Mouse (Mus musculus) spleen, adult 18-20 months (tissue): ENCODE results near the gene Tbk1.

Experiments used
- DNase-seq, 2 experiments: peaks; one replicate each; pipeline ENCODE4 v3.0.0; 2022; ENCODE audit warnings: mixed read lengths in 2 of 2

The Tbk1 gene

GRCm38 (mm10) chr10:121585791-121586642, 570 bp downstream of the Tbk1 start:
- DNase-seq = no peak

DNA sequence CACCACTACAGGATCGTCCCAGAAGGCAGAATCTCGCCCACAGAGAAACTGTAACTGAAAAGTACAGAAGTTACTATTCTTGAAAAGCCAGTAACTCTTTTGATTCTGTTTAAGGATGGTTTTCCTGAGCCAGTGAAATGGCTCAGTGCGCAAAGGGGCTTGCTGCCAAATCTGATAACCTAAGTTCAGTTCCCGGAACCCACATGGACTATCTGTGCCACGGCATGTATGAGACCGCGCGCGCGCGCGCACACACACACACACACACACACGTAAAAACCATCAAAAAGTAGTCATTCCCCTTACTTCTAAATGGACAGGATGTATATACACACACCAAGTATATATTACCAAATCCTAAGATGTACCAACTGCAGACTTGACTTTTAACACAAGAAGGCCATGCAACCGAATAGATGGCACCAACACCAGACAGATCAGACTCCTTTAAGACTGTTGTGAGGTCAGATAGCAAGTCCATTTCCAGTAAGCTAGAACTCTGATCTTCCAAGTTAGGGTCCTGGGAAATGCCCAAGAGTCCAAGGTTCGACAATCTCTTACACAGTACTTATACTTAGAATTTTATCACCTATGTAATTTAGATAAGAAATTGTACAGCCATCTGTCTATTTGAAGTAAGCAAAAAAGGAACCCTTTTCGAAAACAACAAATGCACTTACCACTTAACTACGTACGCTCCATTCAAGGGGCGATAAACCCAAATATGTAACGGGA, 1.4 kb downstream of the Tbk1 start:
- DNase-seq = no peak

GRCm38 (mm10) chr10:121584033-121584432, 2.6 kb downstream of the Tbk1 start:
- DNase-seq = no peak

DNA sequence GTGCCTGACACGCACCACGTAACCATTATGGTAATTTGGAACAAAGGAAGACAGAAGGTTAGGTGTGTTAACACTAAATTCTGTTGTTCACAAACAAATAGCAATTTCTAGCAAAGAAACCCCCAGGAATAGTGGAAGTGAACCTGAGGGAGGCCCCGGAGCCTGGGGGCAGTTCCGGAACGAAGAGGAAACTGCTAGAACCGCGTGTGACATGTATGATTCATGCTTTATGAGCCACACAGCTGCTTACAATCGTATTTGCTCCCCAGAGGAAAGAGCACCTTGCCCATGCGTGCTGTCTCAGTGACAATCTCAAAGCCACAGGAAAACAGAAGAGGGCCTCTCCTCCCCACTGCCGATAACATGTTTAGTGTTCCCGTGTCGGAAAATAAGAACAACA, 3.6 kb downstream of the Tbk1 start:
- peak; percentile 17 to 18 for DNase-seq

- no peak for DNase-seq
These were observed 4.3 kb downstream of the Tbk1 start for GRCm38 (mm10) chr10:121582287-121582686.

- no peak for DNase-seq
These were observed 5.2 kb downstream of the Tbk1 start for GRCm38 (mm10) chr10:121581405-121581804.

GRCm38 (mm10) chr10:121580381-121580780, 6.2 kb downstream of the Tbk1 start:
- DNase-seq = no peak

GRCm38 (mm10) chr10:121576372-121576771, 10.2 kb downstream of the Tbk1 start:
- no peak for DNase-seq

DNA sequence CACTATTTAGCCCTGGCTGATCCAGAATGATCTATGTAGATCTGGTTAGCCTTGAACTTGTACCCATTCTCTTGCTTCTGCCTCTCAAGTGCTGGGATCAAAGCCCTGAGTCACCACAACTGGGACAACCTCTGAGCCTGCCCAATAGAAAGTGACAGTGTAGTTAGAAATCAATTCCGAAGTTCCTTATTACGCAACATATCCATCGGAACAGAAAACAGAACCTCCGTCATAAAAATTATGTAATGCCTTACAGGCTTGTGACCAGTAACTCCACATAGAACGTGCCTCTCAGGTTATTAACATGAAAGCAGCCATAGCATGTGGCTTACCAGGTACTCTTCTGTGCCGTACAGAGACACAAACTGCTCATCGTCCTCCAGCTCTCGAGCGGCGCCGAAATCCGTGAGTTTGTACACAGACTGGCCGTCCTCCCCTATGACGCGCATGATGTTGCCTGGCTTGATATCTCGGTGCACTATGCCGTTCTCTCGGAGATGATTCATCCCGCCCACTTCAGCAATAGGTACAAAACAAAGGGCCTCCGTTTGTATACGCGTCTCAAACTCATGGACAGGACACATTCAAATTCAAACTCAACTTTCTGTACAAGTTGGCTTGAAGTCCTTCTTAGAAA, 15.0 kb downstream of the Tbk1 start:
- DNase-seq = no peak

GRCm38 (mm10) chr10:121571031-121571430, 15.6 kb downstream of the Tbk1 start:
- no peak for DNase-seq

GRCm38 (mm10) chr10:121569796-121570195, 16.8 kb downstream of the Tbk1 start:
- no peak for DNase-seq

GRCm38 (mm10) chr10:121569001-121569589, 17.5 kb downstream of the Tbk1 start:
- no peak for DNase-seq

- DNase-seq = no peak
These were observed 18.1 kb downstream of the Tbk1 start for GRCm38 (mm10) chr10:121568534-121568933.

GRCm38 (mm10) chr10:121568026-121568425, 18.6 kb downstream of the Tbk1 start:
- DNase-seq = no peak

GRCm38 (mm10) chr10:121564447-121564846, 22.1 kb downstream of the Tbk1 start:
- DNase-seq = no peak

- no peak for DNase-seq
These were observed 28.4 kb downstream of the Tbk1 start for GRCm38 (mm10) chr10:121558231-121558630.

DNA sequence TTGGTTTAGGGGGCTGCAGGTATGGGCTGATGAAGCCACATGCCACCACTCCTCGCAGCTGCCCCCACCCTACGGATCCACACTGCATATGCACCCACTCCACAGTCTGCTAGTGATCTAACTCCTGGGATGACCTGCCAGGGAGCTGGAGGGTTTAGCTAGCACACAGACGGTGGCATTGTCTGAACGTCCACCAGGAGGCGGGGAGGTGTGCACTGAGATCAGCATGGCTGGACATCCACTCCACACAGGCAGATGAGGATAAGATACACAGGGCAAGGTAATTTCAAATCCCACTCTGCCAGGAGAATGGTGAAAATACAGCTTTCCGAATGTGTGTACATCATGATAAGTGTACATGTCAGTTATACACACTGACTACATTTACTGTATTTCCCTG, 30.3 kb downstream of the Tbk1 start:
- no peak for DNase-seq

DNA sequence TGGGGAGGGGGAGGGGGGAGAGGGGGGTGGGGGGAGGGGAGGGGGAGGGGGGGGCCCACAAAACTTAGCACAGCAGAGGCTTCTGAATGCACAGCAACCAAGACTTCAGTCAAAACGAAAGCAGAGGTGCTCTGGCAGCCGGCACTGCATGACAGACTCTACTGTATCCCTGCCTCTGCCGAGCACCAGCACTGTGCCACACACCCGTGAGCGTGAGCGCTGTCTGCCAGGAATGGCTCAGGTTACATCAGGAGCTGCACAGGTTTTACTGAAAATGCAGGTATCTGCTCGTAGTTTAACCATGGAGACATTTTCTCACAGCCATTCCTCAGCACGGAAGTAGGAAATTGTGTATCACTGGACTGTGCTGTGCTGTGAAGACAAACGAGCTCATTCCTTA, 36.3 kb downstream of the Tbk1 start:
- no peak for DNase-seq

DNA sequence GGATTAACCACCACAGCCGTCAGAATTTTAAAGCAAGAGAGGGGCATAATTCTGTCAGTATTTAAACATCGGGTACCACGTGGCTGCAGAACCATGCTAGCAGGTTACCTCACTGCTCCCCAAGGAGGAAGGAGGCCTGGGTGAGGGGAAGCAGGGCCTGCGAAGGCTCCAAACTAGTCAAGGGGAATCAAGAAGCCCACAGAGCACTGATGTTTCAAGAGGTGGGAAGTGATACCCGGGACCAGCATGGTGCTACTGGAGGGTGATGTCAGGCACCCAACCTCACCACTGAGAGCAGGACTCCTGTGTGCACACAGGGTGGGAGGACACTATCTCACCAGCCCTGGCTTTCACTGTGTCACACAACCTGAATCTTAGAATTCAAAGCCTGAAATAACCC, 36.9 kb downstream of the Tbk1 start:
- DNase-seq = no peak

- DNase-seq = no peak
These were observed 39.4 kb downstream of the Tbk1 start for GRCm38 (mm10) chr10:121547162-121547561.

- no peak for DNase-seq
These were observed 43.0 kb downstream of the Tbk1 start for GRCm38 (mm10) chr10:121543577-121543976.

- DNase-seq = no peak
These were observed 44.4 kb downstream of the Tbk1 start for GRCm38 (mm10) chr10:121542156-121542555.

GRCm38 (mm10) chr10:121534995-121535394, 51.6 kb downstream of the Tbk1 start:
- no peak for DNase-seq
